Mouse (Mus musculus): ENCODE results near the gene Dvl2. TPM values are rescaled to one million over a fixed set of nuclear protein-coding genes. Genes with fewer than 3 reads are reported as not detected.

The Dvl2 gene
- polyA plus RNA-seq, 1 experiment from 2014 or later, result 34.9 TPM

GRCm38 (mm10) chr11:70019495-70020021 is 19.2 kb downstream of the Dvl2 start:
- H3K9ac ChIP-seq (replicated peaks; ENCODE audit: low read length), result peak overlapping the region; percentile 41
- no peak for DNase-seq (ENCODE audit: low spot score)
- H3K4me1 ChIP-seq (ENCODE audit: control insufficient read depth, insufficient read depth, low read length), result peaks cover 14% of the 10 kb centered on the region
- no peak for ATAC-seq (replicated peaks; ENCODE audit: insufficient number of reproducible peaks, low FRiP score, low TSS enrichment, low read depth)
- no peaks in the 10 kb centered on the region for H3K27me3 ChIP-seq (ENCODE audit: control insufficient read depth, insufficient read depth, low read length)
- H3K4me2 ChIP-seq (ENCODE audit: low read depth, low read length), result peak overlapping the region; percentile 92
- H3K27ac ChIP-seq (replicated peaks; ENCODE audit: low read depth, low read length), result peak overlapping the region; percentile 70; the same call in 1 of the 2 replicates
- H3K9me3 ChIP-seq (replicated peaks; ENCODE audit: control insufficient read depth, low read length), result no peaks in the 10 kb centered on the region
- H3K36me3 ChIP-seq (replicated peaks; ENCODE audit: control insufficient read depth, insufficient read depth, low read depth, low read length), result no peaks in the 10 kb centered on the region
- peak overlapping the region; percentile 58 for H3K4me3 ChIP-seq (ENCODE audit: low read depth, low read length)
- 13% methylated on average over 2 of the region's 2 CpGs for WGBS

- ATAC-seq (replicated peaks; ENCODE audit: insufficient number of reproducible peaks, low FRiP score, low TSS enrichment, low read depth) (no peak), DNase-seq (ENCODE audit: low spot score) (no peak)
- no peaks in the 10 kb centered on the region for H3K36me3 ChIP-seq (replicated peaks; ENCODE audit: control insufficient read depth, insufficient read depth, low read depth, low read length)
- H3K9me3 ChIP-seq (replicated peaks; ENCODE audit: control insufficient read depth, low read length), result no peaks in the 10 kb centered on the region
- H3K9ac ChIP-seq (replicated peaks; ENCODE audit: low read length), result peak overlapping the region; percentile 41
- peak overlapping the region; percentile 20 for H3K4me3 ChIP-seq (ENCODE audit: low read depth, low read length)
- 10% methylated on average over 8 of the region's 8 CpGs for WGBS
- H3K4me2 ChIP-seq (ENCODE audit: low read depth, low read length), result peak overlapping the region; percentile 92
- peaks cover 11% of the 10 kb centered on the region for H3K4me1 ChIP-seq (ENCODE audit: control insufficient read depth, insufficient read depth, low read length)
- peak overlapping the region; percentile 70 for H3K27ac ChIP-seq (replicated peaks; ENCODE audit: low read depth, low read length)
- H3K27me3 ChIP-seq (ENCODE audit: control insufficient read depth, insufficient read depth, low read length), result no peaks in the 10 kb centered on the region
Observed at GRCm38 (mm10) chr11:70020022-70020631, 19.7 kb downstream of the Dvl2 start.

DNA sequence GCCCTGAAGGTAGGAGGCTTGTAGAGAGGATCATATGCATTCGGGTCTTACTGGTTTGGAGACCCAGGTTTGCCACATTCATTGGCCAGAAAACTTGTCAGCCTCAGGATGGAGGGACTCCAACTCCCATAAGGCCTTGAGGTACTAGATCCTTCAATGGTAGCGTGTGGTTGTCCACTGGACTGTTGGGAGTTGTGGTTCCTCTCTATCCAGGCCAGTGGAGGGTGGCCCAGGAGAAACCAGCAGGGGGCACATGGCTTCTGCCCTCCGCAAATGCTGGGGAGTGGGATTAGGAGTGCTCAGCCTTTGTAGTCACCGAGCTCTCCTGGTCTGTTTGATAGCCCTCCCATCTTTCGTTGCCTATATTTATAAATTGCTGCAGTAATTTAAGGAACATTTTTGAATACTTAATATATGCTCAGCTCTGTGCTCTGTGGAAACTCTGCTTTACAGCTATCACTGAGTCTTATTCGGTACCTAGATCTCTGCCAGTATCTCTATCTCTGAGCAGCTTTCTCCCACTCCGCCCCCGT is 20.4 kb downstream of the Dvl2 start:
- peak; percentile 82 for ATAC-seq (replicated peaks; ENCODE audit: insufficient number of reproducible peaks, low FRiP score, low TSS enrichment, low read depth)
- Histone ChIP-seq H3K4me2 (ENCODE audit: low read depth, low read length) (peak overlapping the region; percentile 92), H3K9ac (replicated peaks; ENCODE audit: low read length) (peak overlapping the region; percentile 39; the same call in 1 of the 2 replicates), H3K36me3 (replicated peaks; ENCODE audit: control insufficient read depth, insufficient read depth, low read depth, low read length) (no peaks in the 10 kb centered on the region), H3K4me3 (ENCODE audit: low read depth, low read length) (peak overlapping the region; percentile 37), H3K4me1 (ENCODE audit: control insufficient read depth, insufficient read depth, low read length) (peaks cover 11% of the 10 kb centered on the region), H3K9me3 (replicated peaks; ENCODE audit: control insufficient read depth, low read length) (no peaks in the 10 kb centered on the region), H3K27ac (replicated peaks; ENCODE audit: low read depth, low read length) (no peak overlapping the region; the same call in none of the 2 replicates), H3K27me3 (ENCODE audit: control insufficient read depth, insufficient read depth, low read length) (no peaks in the 10 kb centered on the region)
- peak; percentile 88 for DNase-seq (ENCODE audit: low spot score)
- under 1% methylated on average over 8 of the region's 8 CpGs for WGBS

- H3K9ac ChIP-seq (replicated peaks; ENCODE audit: low read length), result peak overlapping the region; percentile 39; the same call in 1 of the 2 replicates
- DNase-seq (ENCODE audit: low spot score) (peak; percentile 100), ATAC-seq (replicated peaks; ENCODE audit: insufficient number of reproducible peaks, low FRiP score, low TSS enrichment, low read depth) (peak; percentile 59)
- H3K4me2 ChIP-seq (ENCODE audit: low read depth, low read length), result peak overlapping the region; percentile 92
- WGBS, result 1% methylated on average over 40 of the region's 40 CpGs
- H3K4me1 ChIP-seq (ENCODE audit: control insufficient read depth, insufficient read depth, low read length), result peaks cover 11% of the 10 kb centered on the region
- H3K36me3 ChIP-seq (replicated peaks; ENCODE audit: control insufficient read depth, insufficient read depth, low read depth, low read length), result no peaks in the 10 kb centered on the region
- H3K4me3 ChIP-seq (ENCODE audit: low read depth, low read length), result peak overlapping the region; percentile 37
- H3K9me3 ChIP-seq (replicated peaks; ENCODE audit: control insufficient read depth, low read length), result no peaks in the 10 kb centered on the region
- no peaks in the 10 kb centered on the region for H3K27me3 ChIP-seq (ENCODE audit: control insufficient read depth, insufficient read depth, low read length)
- H3K27ac ChIP-seq (replicated peaks; ENCODE audit: low read depth, low read length), result no peak overlapping the region; the same call in 1 of the 2 replicates
Observed at GRCm38 (mm10) chr11:70021264-70022132, 21.1 kb downstream of the Dvl2 start.

DNA sequence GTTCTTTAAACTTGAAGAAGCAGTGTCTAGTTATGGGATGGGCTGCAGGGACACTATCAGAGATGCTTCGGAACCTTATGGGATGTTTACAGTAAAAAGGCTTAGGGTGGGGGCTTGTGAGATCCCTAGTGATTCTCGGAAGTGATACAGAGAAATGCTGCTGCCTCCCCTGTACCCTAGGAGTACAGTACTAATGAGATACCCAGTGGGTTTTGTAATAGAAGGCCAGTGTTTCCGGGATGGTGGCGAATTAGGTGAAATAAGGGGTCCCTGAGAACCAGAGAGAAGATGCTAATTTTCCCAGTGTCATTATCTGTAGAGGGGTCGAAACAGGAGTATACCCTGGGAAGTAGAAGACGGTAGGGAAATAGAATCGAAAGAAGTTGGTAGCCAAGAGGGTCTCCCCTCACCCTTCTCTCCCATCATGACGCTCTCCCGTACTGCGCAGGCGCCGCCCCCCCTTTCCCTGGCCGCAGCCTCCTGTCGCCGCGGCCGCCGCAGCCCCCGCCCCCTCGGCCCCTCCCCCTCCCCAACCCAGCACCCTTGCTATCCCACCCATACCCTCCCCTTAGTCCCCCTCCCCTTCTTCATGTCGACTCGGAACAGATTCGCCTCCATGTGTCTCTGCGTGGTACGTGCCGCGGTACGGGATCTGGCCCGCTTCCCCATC is 23.2 kb downstream of the Dvl2 start:
- Histone ChIP-seq H3K27me3 (ENCODE audit: control insufficient read depth, insufficient read depth, low read length) (no peaks in the 10 kb centered on the region), H3K9ac (replicated peaks; ENCODE audit: low read length) (peak overlapping the region; percentile 29; the same call in 1 of the 2 replicates), H3K36me3 (replicated peaks; ENCODE audit: control insufficient read depth, insufficient read depth, low read depth, low read length) (no peaks in the 10 kb centered on the region), H3K27ac (replicated peaks; ENCODE audit: low read depth, low read length) (no peak overlapping the region), H3K4me3 (ENCODE audit: low read depth, low read length) (peak overlapping the region; percentile 31), H3K4me1 (ENCODE audit: control insufficient read depth, insufficient read depth, low read length) (peaks cover 15% of the 10 kb centered on the region), H3K9me3 (replicated peaks; ENCODE audit: control insufficient read depth, low read length) (no peaks in the 10 kb centered on the region), H3K4me2 (ENCODE audit: low read depth, low read length) (peak overlapping the region; percentile 62)
- DNase-seq (ENCODE audit: low spot score), result peak; percentile 68
- 3% methylated on average over 26 of the region's 29 CpGs for WGBS
- no peak for ATAC-seq (replicated peaks; ENCODE audit: insufficient number of reproducible peaks, low FRiP score, low TSS enrichment, low read depth)

GRCm38 (mm10) chr11:70024151-70024514 is 23.7 kb downstream of the Dvl2 start:
- Histone ChIP-seq H3K9ac (replicated peaks; ENCODE audit: low read length) (peak overlapping the region; percentile 29; the same call in 1 of the 2 replicates), H3K4me1 (ENCODE audit: control insufficient read depth, insufficient read depth, low read length) (peaks cover 15% of the 10 kb centered on the region), H3K4me3 (ENCODE audit: low read depth, low read length) (peak overlapping the region; percentile 31), H3K9me3 (replicated peaks; ENCODE audit: control insufficient read depth, low read length) (no peaks in the 10 kb centered on the region), H3K27me3 (ENCODE audit: control insufficient read depth, insufficient read depth, low read length) (no peaks in the 10 kb centered on the region), H3K4me2 (ENCODE audit: low read depth, low read length) (peak overlapping the region; percentile 62), H3K27ac (replicated peaks; ENCODE audit: low read depth, low read length) (no peak overlapping the region), H3K36me3 (replicated peaks; ENCODE audit: control insufficient read depth, insufficient read depth, low read depth, low read length) (no peaks in the 10 kb centered on the region)
- DNase-seq (ENCODE audit: low spot score) (no peak), ATAC-seq (replicated peaks; ENCODE audit: insufficient number of reproducible peaks, low FRiP score, low TSS enrichment, low read depth) (no peak)
- WGBS, result 17% methylated on average over 6 of the region's 6 CpGs

- H3K9me3 ChIP-seq (replicated peaks; ENCODE audit: control insufficient read depth, low read length), result no peaks in the 10 kb centered on the region
- no peak overlapping the region for H3K9ac ChIP-seq (replicated peaks; ENCODE audit: low read length)
- H3K36me3 ChIP-seq (replicated peaks; ENCODE audit: control insufficient read depth, insufficient read depth, low read depth, low read length), result peaks cover 8% of the 10 kb centered on the region
- H3K4me2 ChIP-seq (ENCODE audit: low read depth, low read length), result peak overlapping the region; percentile 40
- 4% methylated on average over 18 of the region's 19 CpGs for WGBS
- H3K27me3 ChIP-seq (ENCODE audit: control insufficient read depth, insufficient read depth, low read length), result no peaks in the 10 kb centered on the region
- H3K4me1 ChIP-seq (ENCODE audit: control insufficient read depth, insufficient read depth, low read length), result peaks cover 13% of the 10 kb centered on the region
- 0 out of 2 replicates have a peak overlapping the region, but pooled peaks have one; percentile 16 for H3K27ac ChIP-seq (replicated peaks; ENCODE audit: low read depth, low read length)
- DNase-seq (ENCODE audit: low spot score) (peak; percentile 76), ATAC-seq (replicated peaks; ENCODE audit: insufficient number of reproducible peaks, low FRiP score, low TSS enrichment, low read depth) (peak; percentile 41)
- H3K4me3 ChIP-seq (ENCODE audit: low read depth, low read length), result peak overlapping the region; percentile 7; the same call in 1 of the 2 replicates
Observed at GRCm38 (mm10) chr11:70026689-70027088, 26.3 kb downstream of the Dvl2 start.

Measured in embryonic facial prominence, embryonic 11.5 days (tissue).